Mouse (Mus musculus) kidney, embryonic 14.5 days (tissue): Measurements from ENCODE around the gene Mcts2. TPM values are rescaled to one million over a fixed set of nuclear protein-coding genes. Genes with fewer than 3 reads are reported as not detected.
A peak's percentile ranks its signal among the peaks of the same experiment; 100 is the strongest.

Experiments
- ATAC-seq: fragments of 200-750 bp; cut with Nextera tagmentation; 2 replicates; pipeline ENCODE4 v1.8.0; 2017; ENCODE audit warnings: moderate number of reproducible peaks, mild to moderate bottlenecking, moderate TSS enrichment, moderate library complexity; ENCODE audit not compliant: low FRiP score, low TSS enrichment
- H3K27ac ChIP-seq: fragments of 300-500 bp; sonication (generic); 2 replicates; pipeline ENCODE4 v1.5.1; 2014; ENCODE audit warnings: low read depth, mild to moderate bottlenecking, low read length, moderate library complexity, mixed read lengths
- H3K27me3 ChIP-seq: fragments of 300-500 bp; sonication (generic); 2 replicates; pipeline ENCODE4 v1.6.1; 2014; ENCODE audit warnings: mild to moderate bottlenecking, low read length; ENCODE audit not compliant: control insufficient read depth, insufficient read depth
- H3K36me3 ChIP-seq: fragments of 300-500 bp; sonication (generic); 2 replicates; pipeline ENCODE4 v1.6.1; 2014; ENCODE audit warnings: low read length, mixed read lengths; ENCODE audit not compliant: control insufficient read depth, insufficient read depth
- H3K4me1 ChIP-seq: fragments of 300-500 bp; sonication (generic); 2 replicates; pipeline ENCODE4 v1.6.1; 2014; ENCODE audit warnings: low read length, mixed read lengths; ENCODE audit not compliant: control insufficient read depth, insufficient read depth
- H3K4me2 ChIP-seq: fragments of 300-500 bp; sonication (generic); replicated peaks from 2 replicates; pipeline ENCODE4 v1.6.1; 2014; ENCODE audit warnings: low read depth, mild to moderate bottlenecking, low read length
- H3K4me3 ChIP-seq: fragments of 300-500 bp; sonication (generic); 2 replicates; pipeline ENCODE4 v1.5.1; 2014; ENCODE audit warnings: mild to moderate bottlenecking, low read length
- H3K9ac ChIP-seq: fragments of 300-500 bp; sonication (generic); 2 replicates; pipeline ENCODE4 v1.6.1; 2014; ENCODE audit warnings: low read depth, mild to moderate bottlenecking, low read length, moderate library complexity
- H3K9me3 ChIP-seq: fragments of 300-500 bp; sonication (generic); 2 replicates; pipeline ENCODE4 v1.6.1; 2016; ENCODE audit warnings: low read length; ENCODE audit not compliant: control insufficient read depth
- WGBS: fragments of 180-500 bp; shearing (Covaris S2); extraction: QIAGEN DNeasy Blood & Tissue Kit; methylation state at CpG from one replicate; pipeline ENCODE4 v1.1.7; 2014; 5-methylcytosine and 5-hydroxymethylcytosine counted together
- polyA plus RNA-seq: library from polyadenylated mRNA; unstranded; fragments of >200 nt; fragmentation: Nextera tagmentation; extraction: Ambion mirVana; gene quantifications from 2 replicates; pipeline ENCODE4 v1.2.1, GENCODE M21; 2014

Mcts2 gene
- polyA plus RNA-seq, result 35.4 and 40.8 TPM in 2 replicates

DNA sequence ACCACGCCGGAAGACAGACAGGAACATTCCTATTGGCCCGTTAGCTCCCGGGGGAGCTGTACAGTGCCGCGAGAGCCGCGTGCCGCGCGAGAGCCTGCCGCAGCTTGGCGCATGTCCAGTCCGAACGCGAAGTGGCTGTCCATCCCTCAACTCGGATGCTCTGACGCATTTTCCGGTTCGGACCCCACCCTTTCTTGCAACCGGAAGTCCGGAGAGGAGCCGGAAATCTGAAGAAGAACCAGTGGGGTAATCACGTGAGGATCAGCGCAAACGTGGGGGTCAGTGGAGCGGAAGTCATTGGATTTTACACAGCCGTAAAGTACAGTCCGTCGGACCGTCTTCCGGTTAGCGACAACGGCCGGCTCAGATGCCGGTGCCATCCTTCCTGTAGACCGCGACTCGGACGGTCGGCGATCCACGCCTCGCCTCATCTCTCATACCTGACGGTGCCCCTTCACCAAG, at the start of gene Mcts2:
Gene Mcts2, plus strand, starts transcription at position 230 of the 462 bp plus-strand sequence.
- Histone ChIP-seq H3K9ac (peak within 1 kb of the TSS; percentile 55; the same call in 1 of the 2 replicates), H3K4me2 (peak within 1 kb of the TSS; percentile 59), H3K4me1 (no peaks in the 10 kb centered on the region), H3K27me3 (no peaks in the 10 kb centered on the region), H3K4me3 (peak within 1 kb of the TSS; percentile 48), H3K27ac (peak within 1 kb of the TSS; percentile 37; the same call in 1 of the 2 replicates), H3K9me3 (peaks cover 5% of the 10 kb centered on the region; the same call in 1 of the 2 replicates), H3K36me3 (peaks cover 90% of the 10 kb centered on the region)
- ATAC-seq, result peak; percentile 96
- WGBS, result 45% methylated on average over 45 of the region's 45 CpGs

GRCm38 (mm10) chr2:152637381-152637780, 49.5 kb upstream of the Mcts2 start:
- Histone ChIP-seq H3K9ac (no peak overlapping the region), H3K27ac (peak overlapping the region; percentile 93), H3K27me3 (no peaks in the 10 kb centered on the region), H3K36me3 (peaks cover 13% of the 10 kb centered on the region), H3K4me2 (no peak overlapping the region), H3K9me3 (no peaks in the 10 kb centered on the region), H3K4me1 (peaks cover 35% of the 10 kb centered on the region), H3K4me3 (no peak overlapping the region)
- 33% methylated on average over 4 of the region's 4 CpGs for WGBS
- no peak; the same call in 1 of the 2 replicates for ATAC-seq

DNA sequence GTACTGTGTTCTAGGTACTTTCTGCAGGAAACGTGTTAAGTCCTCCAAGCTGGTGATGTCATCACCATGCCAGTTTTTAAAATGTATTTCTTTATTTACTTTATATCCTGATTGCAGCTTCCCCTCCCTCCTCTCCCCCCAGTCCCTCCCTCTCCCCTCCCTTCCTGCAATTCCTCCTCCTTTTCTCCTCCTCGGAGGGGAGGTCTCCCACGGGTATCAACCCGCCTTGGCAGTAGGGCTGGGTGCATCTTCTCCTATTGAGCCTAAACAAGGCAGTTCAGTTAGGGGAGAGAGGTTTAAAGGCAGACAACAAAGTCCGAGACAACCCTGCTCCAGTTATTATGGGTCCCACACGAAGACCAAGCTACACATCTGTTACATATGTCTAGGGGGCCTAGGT, 48.0 kb upstream of the Mcts2 start:
- 38% methylated on average over 6 of the region's 6 CpGs for WGBS
- peak overlapping the region; percentile 28; the same call in 1 of the 2 replicates for H3K9ac ChIP-seq
- H3K27ac ChIP-seq, result peak overlapping the region; percentile 93
- no peak overlapping the region for H3K4me2 ChIP-seq
- no peaks in the 10 kb centered on the region for H3K9me3 ChIP-seq
- no peak for ATAC-seq
- H3K27me3 ChIP-seq, result no peaks in the 10 kb centered on the region
- H3K36me3 ChIP-seq, result peaks cover 7% of the 10 kb centered on the region
- no peak overlapping the region for H3K4me3 ChIP-seq
- H3K4me1 ChIP-seq, result peaks cover 21% of the 10 kb centered on the region

DNA sequence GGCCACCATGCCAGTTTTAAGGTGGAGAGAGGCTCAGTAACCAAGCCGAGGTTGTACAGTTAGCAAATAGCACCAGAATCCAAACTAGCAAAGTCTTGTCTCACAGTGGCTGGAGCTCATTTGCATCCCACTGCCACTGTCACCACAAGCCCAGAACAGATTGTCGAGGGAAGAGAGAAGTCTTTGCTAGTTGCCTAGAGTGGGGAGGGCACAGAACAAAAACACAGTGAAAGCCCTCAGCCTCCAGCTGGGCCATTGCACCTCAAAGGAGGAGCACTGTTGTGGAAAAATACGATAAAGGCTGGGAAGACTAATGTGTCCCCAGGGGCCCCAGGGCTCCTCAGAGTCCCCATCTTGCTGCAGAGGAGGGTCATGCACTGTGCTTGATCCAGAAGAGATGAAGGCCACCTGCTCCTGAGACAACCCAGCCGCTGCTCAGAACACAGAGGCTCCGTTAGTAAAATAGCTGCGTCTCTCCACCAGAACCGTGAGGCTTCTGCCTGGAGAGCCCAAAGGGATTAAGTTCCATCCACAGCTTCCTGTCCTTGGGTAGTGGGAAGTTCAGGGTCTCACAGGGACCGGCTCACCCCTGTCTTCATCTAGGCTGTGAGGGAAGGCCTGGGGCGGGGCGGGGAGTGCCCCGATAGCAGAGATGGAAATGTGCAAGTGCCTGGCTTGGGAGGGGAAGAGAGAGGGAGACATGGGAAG, 47.3 kb upstream of the Mcts2 start:
- ATAC-seq, result peak; percentile 76
- Histone ChIP-seq H3K4me3 (no peak overlapping the region), H3K27ac (peak overlapping the region; percentile 93), H3K9me3 (no peaks in the 10 kb centered on the region), H3K36me3 (peaks cover 3% of the 10 kb centered on the region), H3K4me1 (peaks cover 17% of the 10 kb centered on the region), H3K9ac (peak overlapping the region; percentile 28; the same call in 1 of the 2 replicates), H3K27me3 (no peaks in the 10 kb centered on the region), H3K4me2 (no peak overlapping the region)
- 11% methylated on average over 11 of the region's 11 CpGs for WGBS

GRCm38 (mm10) chr2:152652901-152653620, 33.8 kb upstream of the Mcts2 start:
- no peak overlapping the region for H3K4me2 ChIP-seq
- 61% methylated on average over 10 of the region's 10 CpGs for WGBS
- no peak overlapping the region for H3K27ac ChIP-seq
- no peaks in the 10 kb centered on the region for H3K27me3 ChIP-seq
- no peaks in the 10 kb centered on the region for H3K36me3 ChIP-seq
- no peaks in the 10 kb centered on the region for H3K9me3 ChIP-seq
- ATAC-seq, result peak; percentile 45; the same call in 1 of the 2 replicates
- H3K9ac ChIP-seq, result no peak overlapping the region
- no peak overlapping the region for H3K4me3 ChIP-seq
- H3K4me1 ChIP-seq, result peaks cover 3% of the 10 kb centered on the region; the same call in 1 of the 2 replicates

- Histone ChIP-seq H3K4me2 (no peak overlapping the region), H3K9ac (no peak overlapping the region), H3K9me3 (no peaks in the 10 kb centered on the region), H3K4me3 (no peak overlapping the region), H3K4me1 (peaks cover 3% of the 10 kb centered on the region; the same call in 1 of the 2 replicates), H3K27me3 (no peaks in the 10 kb centered on the region), H3K36me3 (no peaks in the 10 kb centered on the region), H3K27ac (0 out of 2 replicates have a peak overlapping the region, but pooled peaks have one; percentile 10)
- 50% methylated on average over 14 of the region's 14 CpGs for WGBS
- ATAC-seq, result no peak
These were observed 32.7 kb upstream of the Mcts2 start for GRCm38 (mm10) chr2:152653874-152654715.

DNA sequence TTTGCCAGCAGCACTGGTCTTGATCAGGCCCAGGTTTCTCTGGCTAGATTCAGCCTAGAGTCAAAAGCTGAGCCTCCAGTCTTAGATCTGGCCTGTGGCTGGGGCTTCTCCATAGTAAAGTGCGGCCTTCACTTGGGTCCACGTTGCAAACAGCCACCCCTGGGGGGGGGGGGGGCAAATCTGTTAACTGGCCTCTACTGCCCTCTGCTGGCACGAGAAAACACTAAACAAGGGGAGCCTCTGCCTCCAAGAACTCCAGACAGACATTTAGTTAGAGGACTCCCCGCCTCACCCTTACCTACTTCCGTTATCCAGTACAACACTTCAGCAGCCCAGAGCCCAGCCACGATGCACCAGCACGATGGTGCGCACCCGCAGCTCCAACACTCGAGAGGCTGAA, 29.4 kb upstream of the Mcts2 start:
- Histone ChIP-seq H3K27ac (no peak overlapping the region), H3K36me3 (no peaks in the 10 kb centered on the region), H3K4me3 (no peak overlapping the region), H3K9me3 (no peaks in the 10 kb centered on the region), H3K4me1 (peaks cover 3% of the 10 kb centered on the region; the same call in 1 of the 2 replicates), H3K9ac (no peak overlapping the region), H3K27me3 (no peaks in the 10 kb centered on the region), H3K4me2 (no peak overlapping the region)
- 62% methylated on average over 10 of the region's 10 CpGs for WGBS
- no peak for ATAC-seq

GRCm38 (mm10) chr2:152661163-152661562, 25.7 kb upstream of the Mcts2 start:
- H3K9ac ChIP-seq, result no peak overlapping the region
- 79% methylated on average over 6 of the region's 6 CpGs for WGBS
- H3K9me3 ChIP-seq, result no peaks in the 10 kb centered on the region
- ATAC-seq, result no peak
- no peak overlapping the region for H3K27ac ChIP-seq
- no peaks in the 10 kb centered on the region for H3K4me1 ChIP-seq
- H3K4me3 ChIP-seq, result no peak overlapping the region
- H3K4me2 ChIP-seq, result no peak overlapping the region
- H3K36me3 ChIP-seq, result no peaks in the 10 kb centered on the region
- no peaks in the 10 kb centered on the region for H3K27me3 ChIP-seq
